Mouse (Mus musculus): ENCODE measurements at regions not wholly inside any gene's neighbourhood (a gene's known extent, or its start where the extent isn't known, plus 50 kb on each side); places are given as distances from the start of the nearest gene placed in this dataset.

DNA sequence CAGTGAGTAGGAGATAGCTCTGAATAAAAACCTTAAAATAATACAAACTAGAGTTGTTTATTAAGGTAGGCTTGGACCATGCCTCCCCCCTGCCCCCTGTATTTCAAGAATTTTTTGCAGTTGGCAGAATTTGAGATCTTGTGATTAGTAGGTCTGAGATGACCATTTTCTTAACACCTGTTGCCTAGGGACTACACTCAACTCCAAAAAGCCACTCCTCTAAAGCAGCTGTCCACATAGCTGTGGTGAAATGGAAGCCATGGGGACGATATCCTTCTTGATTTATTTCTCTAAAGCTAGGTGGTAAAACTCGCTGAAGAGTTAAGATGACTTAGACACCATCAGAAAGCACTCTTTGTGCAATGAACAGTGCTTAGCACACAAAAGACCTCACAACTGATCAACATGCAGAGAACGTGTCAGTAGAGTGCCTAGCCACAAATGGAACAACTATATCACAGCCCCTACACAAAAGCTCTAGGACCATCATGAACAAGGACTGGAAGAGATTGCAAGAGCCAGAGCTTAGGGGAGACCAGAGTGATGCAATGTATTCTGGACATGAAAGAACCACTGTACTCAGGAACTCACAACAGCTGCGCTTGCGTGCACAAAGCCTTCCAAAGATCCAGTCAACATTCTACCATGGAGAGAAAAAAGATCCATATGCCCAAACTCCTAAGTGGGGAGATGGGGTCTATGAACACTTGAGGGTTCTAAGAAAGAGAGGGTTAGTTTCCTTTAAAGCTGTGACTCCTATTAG lies 147.6 kb downstream of the Plk2 start:
- no peaks in the 10 kb centered on the region; a peak in 1 of 4 replicates for H3K4me1 ChIP-seq (replicated peaks; ENCODE audit: control insufficient read depth in 2 of 2, insufficient read depth in 2 of 2, low read length in 1 of 2)
- WGBS (ENCODE audit: insufficient replicate concordance) = 63% methylated on average over 5 of the region's 5 CpGs
- no peak overlapping the region for H3K4me2 ChIP-seq (ENCODE audit: low read depth)
- no peak overlapping the region for H3K9ac ChIP-seq (replicated peaks)
- H3K9me3 ChIP-seq (ENCODE audit: control insufficient read depth, low read length) = no peaks in the 10 kb centered on the region
- no peak for ATAC-seq (ENCODE audit: insufficient read depth)
- no peaks in the 10 kb centered on the region for H3K36me3 ChIP-seq (replicated peaks; ENCODE audit: control insufficient read depth, insufficient read depth, low read depth)
- no peak overlapping the region for H3K27ac ChIP-seq
- no peak for DNase-seq (ENCODE audit: low read depth in 3 of 3, low spot score in 3 of 3)
- no peak overlapping the region for H3K4me3 ChIP-seq (ENCODE audit: insufficient read depth in 1 of 2, low read depth in 2 of 2, low read length in 2 of 2)
- no peaks in the 10 kb centered on the region for H3K27me3 ChIP-seq (ENCODE audit: control insufficient read depth, insufficient read depth, low read length)
- TF ChIP-seq EP300 (IDR thresholded peaks at IDR 0.05; ENCODE audit: low read depth) (no peak), CTCF (IDR thresholded peaks at IDR 0.05; ENCODE audit: low read depth) (no peak)

DNA sequence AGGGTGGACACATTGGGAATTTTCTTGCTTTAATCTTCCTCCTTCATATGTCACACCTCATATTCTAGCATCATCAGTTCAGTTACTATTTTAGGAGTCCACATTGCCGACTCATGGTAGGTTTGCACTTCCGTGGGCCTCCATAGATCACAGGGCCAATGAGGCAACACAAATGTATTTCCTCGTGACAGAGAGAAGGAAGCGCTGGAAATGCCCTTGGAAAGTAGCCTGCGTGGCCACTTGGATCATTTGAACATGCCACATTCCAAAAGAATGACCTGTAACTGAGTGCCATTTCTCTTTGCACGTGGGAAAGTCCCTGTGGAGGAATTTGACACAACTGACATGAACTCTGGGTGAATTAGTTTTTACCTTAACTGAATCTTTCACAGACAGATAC lies 150.6 kb downstream of the Plk2 start:
- no peaks in the 10 kb centered on the region for H3K9me3 ChIP-seq (ENCODE audit: control insufficient read depth, low read length)

DNA sequence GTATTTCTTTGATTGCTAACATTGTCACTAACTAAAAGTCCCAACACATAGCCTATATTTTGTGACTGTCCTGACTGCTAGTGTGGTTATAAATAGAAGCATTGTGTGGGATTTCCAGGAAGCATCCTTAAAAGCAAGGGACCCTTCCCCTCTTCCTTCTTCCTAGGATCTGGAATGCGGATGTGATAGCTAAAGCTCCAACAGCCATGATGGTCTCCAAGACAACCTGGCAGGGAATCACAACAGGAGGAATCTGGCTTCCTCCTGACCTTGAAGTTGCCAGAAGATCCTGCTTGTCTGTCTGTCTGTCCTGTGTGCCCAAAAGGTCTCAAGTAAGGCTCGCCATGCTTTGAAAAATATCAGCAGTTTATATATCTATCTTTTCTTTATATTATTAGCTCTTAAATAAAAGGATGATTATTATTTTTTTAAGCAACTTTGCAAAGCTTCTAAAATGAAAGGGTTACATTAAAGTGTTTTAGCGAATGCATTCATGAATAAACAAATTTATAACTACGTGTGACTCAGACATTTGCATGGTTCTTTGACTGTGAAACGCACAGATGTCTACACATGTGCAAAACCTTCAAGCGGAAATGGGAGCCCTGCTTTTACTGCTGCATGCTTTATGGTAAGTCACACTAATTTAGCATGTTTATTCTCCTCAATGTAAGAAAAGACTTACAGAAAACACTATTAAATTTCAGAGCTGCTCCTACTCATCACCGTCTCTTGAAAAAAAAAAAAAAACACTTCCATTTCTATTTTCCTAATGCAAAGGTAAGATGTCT lies 160.9 kb downstream of the Plk2 start:
- ATAC-seq (ENCODE audit: insufficient read depth) (no peak), DNase-seq (ENCODE audit: low read depth in 3 of 3, low spot score in 3 of 3) (no peak)
- no peaks in the 10 kb centered on the region for H3K9me3 ChIP-seq (ENCODE audit: control insufficient read depth, low read length)

More for the DNA sequence above, 150.6 kb downstream of the Plk2 start:
- Histone ChIP-seq H3K9ac (replicated peaks) (no peak overlapping the region), H3K4me2 (ENCODE audit: low read depth) (no peak overlapping the region), H3K4me3 (ENCODE audit: insufficient read depth in 1 of 2, low read depth in 2 of 2, low read length in 2 of 2) (no peak overlapping the region), H3K27me3 (ENCODE audit: control insufficient read depth, insufficient read depth, low read length) (no peaks in the 10 kb centered on the region), H3K36me3 (replicated peaks; ENCODE audit: control insufficient read depth, insufficient read depth, low read depth) (no peaks in the 10 kb centered on the region), H3K4me1 (replicated peaks; ENCODE audit: control insufficient read depth in 2 of 2, insufficient read depth in 2 of 2, low read length in 1 of 2) (no peaks in the 10 kb centered on the region; a peak in 1 of 4 replicates), H3K27ac (no peak overlapping the region)
- ATAC-seq (ENCODE audit: insufficient read depth) (no peak), DNase-seq (ENCODE audit: low read depth in 3 of 3, low spot score in 3 of 3) (no peak)
- TF ChIP-seq CTCF (IDR thresholded peaks at IDR 0.05; ENCODE audit: low read depth) = no peak
- no peak for TF ChIP-seq EP300 (IDR thresholded peaks at IDR 0.05; ENCODE audit: low read depth)
- 35% methylated on average over 6 of the region's 6 CpGs for WGBS (ENCODE audit: insufficient replicate concordance)

GRCm38 (mm10) chr13:110556355-110557095 lies 161.7 kb downstream of the Plk2 start:
- TF ChIP-seq EP300 (IDR thresholded peaks at IDR 0.05; ENCODE audit: low read depth) = no peak
- TF ChIP-seq CTCF (IDR thresholded peaks at IDR 0.05; ENCODE audit: low read depth) = no peak
- no peak overlapping the region for H3K27ac ChIP-seq
- no peak overlapping the region for H3K4me2 ChIP-seq (ENCODE audit: low read depth)
- no peaks in the 10 kb centered on the region for H3K4me1 ChIP-seq (replicated peaks; ENCODE audit: control insufficient read depth in 2 of 2, insufficient read depth in 2 of 2, low read length in 1 of 2)
- H3K27me3 ChIP-seq (ENCODE audit: control insufficient read depth, insufficient read depth, low read length) = no peaks in the 10 kb centered on the region
- H3K36me3 ChIP-seq (replicated peaks; ENCODE audit: control insufficient read depth, insufficient read depth, low read depth) = no peaks in the 10 kb centered on the region
- ATAC-seq (ENCODE audit: insufficient read depth) (no peak), DNase-seq (ENCODE audit: low read depth in 3 of 3, low spot score in 3 of 3) (no peak)
- 48% methylated on average over 9 of the region's 9 CpGs for WGBS (ENCODE audit: insufficient replicate concordance)
- H3K9me3 ChIP-seq (ENCODE audit: control insufficient read depth, low read length) = no peaks in the 10 kb centered on the region
- H3K9ac ChIP-seq (replicated peaks) = no peak overlapping the region
- H3K4me3 ChIP-seq (ENCODE audit: insufficient read depth in 1 of 2, low read depth in 2 of 2, low read length in 2 of 2) = no peak overlapping the region

More for the DNA sequence above, 160.9 kb downstream of the Plk2 start:
- no peak overlapping the region for H3K27ac ChIP-seq
- H3K4me1 ChIP-seq (replicated peaks; ENCODE audit: control insufficient read depth in 2 of 2, insufficient read depth in 2 of 2, low read length in 1 of 2) = no peaks in the 10 kb centered on the region
- TF ChIP-seq CTCF (IDR thresholded peaks at IDR 0.05; ENCODE audit: low read depth) = no peak
- no peak for TF ChIP-seq EP300 (IDR thresholded peaks at IDR 0.05; ENCODE audit: low read depth)
- H3K27me3 ChIP-seq (ENCODE audit: control insufficient read depth, insufficient read depth, low read length) = no peaks in the 10 kb centered on the region
- no peaks in the 10 kb centered on the region for H3K36me3 ChIP-seq (replicated peaks; ENCODE audit: control insufficient read depth, insufficient read depth, low read depth)
- H3K4me2 ChIP-seq (ENCODE audit: low read depth) = no peak overlapping the region
- 69% methylated on average over 7 of the region's 7 CpGs for WGBS (ENCODE audit: insufficient replicate concordance)
- no peak overlapping the region for H3K4me3 ChIP-seq (ENCODE audit: insufficient read depth in 1 of 2, low read depth in 2 of 2, low read length in 2 of 2)
- H3K9ac ChIP-seq (replicated peaks) = no peak overlapping the region
